Mouse (Mus musculus): Measurements from ENCODE around the gene Eya2.

DNA sequence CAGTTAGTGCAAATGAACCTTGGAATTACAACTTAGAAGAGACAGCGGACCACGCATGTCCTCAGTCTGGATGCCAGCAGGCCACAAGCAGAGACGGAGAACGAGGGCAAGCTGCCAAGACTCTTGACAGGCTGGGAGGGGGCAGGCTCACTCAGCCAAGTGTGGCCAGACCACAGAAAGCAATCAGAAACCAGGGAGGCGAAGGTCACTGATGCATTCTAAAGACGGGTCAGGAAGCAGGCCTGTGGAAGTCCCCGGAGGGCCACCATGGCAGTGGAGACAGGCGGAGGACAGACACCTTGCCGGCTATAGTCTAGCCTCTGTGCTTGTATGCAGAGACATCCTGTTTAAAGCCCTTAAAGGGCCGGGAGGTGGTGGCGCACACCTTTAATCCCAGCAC lies 193.2 kb downstream of the Eya2 start:
- TF ChIP-seq CTCF (IDR thresholded peaks at IDR 0.05; ENCODE audit: extremely low read depth, insufficient read depth, low read length) (no peak), POLR2A (IDR thresholded peaks at IDR 0.05; ENCODE audit: extremely low read depth, insufficient read depth, low read length) (no peak)

Measured in cortical plate, adult 2 months (tissue).